Mouse (Mus musculus) erythroblast, embryonic 14.5 days (primary cell): ENCODE measurements around the gene Pif1. TPM values are rescaled to one million over a fixed set of nuclear protein-coding genes. Genes with fewer than 3 reads are reported as not detected.

Experiments used
- H3K27me3 ChIP-seq: 2 replicates; pipeline ENCODE4 v1.6.1; 2012; ENCODE audit warnings: inconsistent platforms; ENCODE audit not compliant: control insufficient read depth
- H3K36me3 ChIP-seq: 2 replicates; pipeline ENCODE4 v1.6.1; 2012; ENCODE audit warnings: mild to moderate bottlenecking, inconsistent platforms; ENCODE audit not compliant: control insufficient read depth
- H3K4me1 ChIP-seq: 2 replicates; pipeline ENCODE4 v1.6.1; 2012; ENCODE audit warnings: inconsistent platforms; ENCODE audit not compliant: control insufficient read depth
- H3K4me3 ChIP-seq: replicated peaks from 2 replicates; pipeline ENCODE3; 2012; ENCODE audit warnings: moderate library complexity, mild to moderate bottlenecking, inconsistent platforms
- H3K9me3 ChIP-seq: 2 replicates; pipeline ENCODE4 v1.6.1; 2012; ENCODE audit warnings: low read length, inconsistent platforms, mixed read lengths; ENCODE audit not compliant: control insufficient read depth
- GATA1 ChIP-seq: IDR thresholded peaks from 2 replicates; pipeline ENCODE4 v1.6.1; 2012; ENCODE audit warnings: low read length, inconsistent platforms, mixed read lengths
- TAL1 ChIP-seq: IDR thresholded peaks from 3 replicates; pipeline ENCODE4 v1.6.1; 2012; ENCODE audit warnings: low read length, inconsistent platforms, mixed read lengths
- polyA plus RNA-seq: library from polyadenylated mRNA; stranded (reverse); fragments of >175 nt; gene quantifications from 2 replicates; pipeline ENCODE4 v1.2.3, GENCODE M21; 2012

Pif1 gene
- polyA plus RNA-seq, 1 experiment = 4.9 TPM

DNA sequence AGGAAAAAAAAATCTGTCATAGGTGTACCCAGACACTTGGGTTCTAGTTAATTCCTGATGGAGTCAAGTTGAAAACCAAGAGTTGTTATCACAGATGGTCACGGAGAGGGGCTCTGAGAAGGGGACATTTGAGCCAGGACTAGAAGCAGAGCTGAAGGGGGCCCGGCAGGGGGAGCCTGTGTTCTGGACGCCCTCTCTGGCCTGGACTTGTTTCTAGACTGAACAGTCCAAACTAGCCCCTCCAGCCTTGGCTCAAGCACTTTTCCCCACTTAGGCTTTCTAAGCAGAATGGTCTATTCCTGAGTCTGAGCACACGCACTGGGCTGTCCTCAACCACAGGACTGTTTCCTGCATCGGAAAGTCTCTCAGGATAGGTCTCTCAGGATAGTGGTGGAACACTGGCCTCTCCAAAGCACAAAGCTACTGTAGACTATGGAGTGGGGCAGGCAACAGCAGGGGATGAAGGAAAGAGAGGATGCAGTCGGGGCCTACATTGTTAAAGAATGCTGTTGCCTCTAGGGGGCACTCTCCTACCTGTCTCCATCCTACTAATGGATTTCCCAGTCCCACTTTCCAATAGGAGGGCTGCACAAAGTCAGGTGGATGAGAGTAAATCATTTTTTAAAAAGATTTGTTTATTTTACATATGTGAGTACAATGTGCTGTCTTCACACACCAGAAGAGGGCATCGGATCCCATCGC is 16.6 kb downstream of the Pif1 start:
- H3K9me3 ChIP-seq = no peaks in the 10 kb centered on the region
- TF ChIP-seq TAL1 (no peak), GATA1 (no peak)
- H3K36me3 ChIP-seq = no peaks in the 10 kb centered on the region
- H3K4me1 ChIP-seq = peaks cover 4% of the 10 kb centered on the region
- no peaks in the 10 kb centered on the region; the same call in 1 of the 2 replicates for H3K27me3 ChIP-seq
- no peak overlapping the region for H3K4me3 ChIP-seq

DNA sequence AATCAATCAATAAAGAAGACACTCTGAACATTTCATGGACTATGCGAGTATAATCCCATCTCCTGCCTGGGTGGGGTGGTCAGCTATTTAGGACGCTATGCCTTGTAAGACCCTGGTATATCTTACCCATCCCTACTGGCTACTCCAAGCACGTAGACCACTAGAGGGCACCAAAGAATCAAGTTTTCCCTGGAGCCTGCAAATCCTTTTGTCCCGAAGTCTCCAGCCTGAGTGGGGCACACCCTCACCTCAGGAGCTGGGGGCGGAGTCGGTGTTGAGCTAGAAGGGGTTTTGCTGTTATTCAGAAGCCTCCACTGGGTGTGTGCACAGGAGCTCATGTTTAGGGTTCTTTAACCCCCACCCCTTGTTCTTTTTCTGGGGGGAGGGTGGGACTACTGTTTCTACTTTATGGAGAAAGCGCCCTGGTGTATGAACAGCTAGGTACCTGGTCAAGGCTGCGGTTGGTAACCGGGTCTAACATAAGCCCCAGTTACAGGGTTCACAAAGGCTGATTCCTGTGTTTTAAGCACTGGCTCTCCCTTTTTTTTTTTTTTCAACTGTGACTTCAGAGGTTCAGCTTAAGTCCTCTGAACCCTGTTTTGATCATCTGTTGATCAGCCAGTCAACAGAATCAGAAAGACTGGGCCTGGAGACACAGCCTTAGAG is 18.6 kb downstream of the Pif1 start:
- no peaks in the 10 kb centered on the region; the same call in 1 of the 2 replicates for H3K27me3 ChIP-seq
- H3K4me3 ChIP-seq = no peak overlapping the region
- H3K9me3 ChIP-seq = no peaks in the 10 kb centered on the region
- H3K36me3 ChIP-seq = no peaks in the 10 kb centered on the region
- TF ChIP-seq TAL1 (no peak), GATA1 (no peak)
- H3K4me1 ChIP-seq = peaks cover 2% of the 10 kb centered on the region; the same call in 1 of the 2 replicates

DNA sequence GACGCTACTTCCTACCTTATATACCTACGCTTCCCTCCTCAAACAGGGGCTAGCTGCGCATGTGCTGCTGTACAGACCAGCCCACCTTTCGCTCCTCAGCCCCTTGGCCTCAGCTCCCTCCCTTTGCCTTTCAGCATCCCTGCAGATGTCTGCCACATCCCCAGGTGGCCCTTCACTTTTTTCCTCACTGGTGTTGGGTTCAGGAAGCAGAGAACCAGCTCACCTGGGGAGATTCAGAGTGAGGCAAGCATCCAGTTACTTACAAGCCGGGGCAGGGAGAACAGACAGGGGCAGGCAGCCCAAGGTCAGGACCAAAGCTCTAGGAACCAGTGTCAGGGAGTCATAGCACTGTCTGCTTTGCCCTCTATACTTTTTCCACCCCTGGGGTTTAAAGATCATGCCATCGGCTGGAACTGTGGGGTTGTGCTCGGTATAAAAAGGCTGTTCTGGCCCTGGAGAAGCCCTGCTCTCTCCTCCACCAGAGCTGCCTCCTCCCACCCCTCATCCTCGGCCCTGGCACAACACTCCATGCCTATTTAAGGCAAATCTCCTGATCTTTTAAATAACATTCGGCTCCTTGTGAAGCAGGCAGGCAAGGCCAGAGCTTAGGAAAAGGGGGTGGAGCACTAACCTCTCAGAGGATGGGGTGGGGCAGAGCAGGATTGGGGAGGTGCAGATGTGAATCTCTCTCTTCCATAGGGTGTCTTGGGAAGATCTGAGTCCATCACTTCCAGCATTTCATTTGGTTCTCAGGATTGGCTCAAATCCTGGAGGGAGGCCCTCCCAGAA is 19.6 kb downstream of the Pif1 start:
- Histone ChIP-seq H3K9me3 (no peaks in the 10 kb centered on the region), H3K4me3 (no peak overlapping the region), H3K27me3 (no peaks in the 10 kb centered on the region; the same call in 1 of the 2 replicates)

DNA sequence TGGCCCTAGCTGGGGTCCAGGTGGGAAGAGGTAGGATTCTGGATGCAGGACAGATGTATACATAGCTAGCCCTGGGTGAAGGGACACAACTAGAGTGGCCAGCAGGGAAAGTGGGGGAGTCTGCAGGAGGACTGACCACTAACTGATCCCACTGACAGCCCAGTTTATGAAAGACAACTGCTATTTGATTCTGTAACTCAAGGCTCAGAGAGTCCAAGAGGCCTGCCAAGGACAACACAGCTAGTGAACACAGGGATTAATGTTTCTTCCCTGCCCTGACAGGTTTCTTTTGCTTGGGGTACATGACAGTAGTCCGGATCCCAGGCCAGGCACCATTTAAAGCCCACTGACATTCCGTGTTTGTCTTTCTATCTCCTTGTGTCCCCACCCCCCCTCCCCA is 20.2 kb downstream of the Pif1 start:
- H3K9me3 ChIP-seq = no peaks in the 10 kb centered on the region
- H3K4me1 ChIP-seq = peaks cover 2% of the 10 kb centered on the region; the same call in 1 of the 2 replicates
- H3K36me3 ChIP-seq = no peaks in the 10 kb centered on the region
- H3K27me3 ChIP-seq = no peaks in the 10 kb centered on the region; the same call in 1 of the 2 replicates
- no peak overlapping the region for H3K4me3 ChIP-seq
- no peak for TF ChIP-seq TAL1
- TF ChIP-seq GATA1 = no peak

More for the DNA sequence above, 19.6 kb downstream of the Pif1 start:
- Histone ChIP-seq H3K4me1 (peaks cover 2% of the 10 kb centered on the region; the same call in 1 of the 2 replicates), H3K36me3 (no peaks in the 10 kb centered on the region)
- TF ChIP-seq TAL1 = no peak
- TF ChIP-seq GATA1 = no peak

- no peaks in the 10 kb centered on the region for H3K27me3 ChIP-seq
- no peaks in the 10 kb centered on the region for H3K36me3 ChIP-seq
- TF ChIP-seq TAL1 (no peak), GATA1 (no peak)
- no peaks in the 10 kb centered on the region for H3K9me3 ChIP-seq
- H3K4me3 ChIP-seq = no peak overlapping the region
- no peaks in the 10 kb centered on the region for H3K4me1 ChIP-seq
Measured at GRCm38 (mm10) chr9:65611969-65612486, 25.1 kb downstream of the Pif1 start.

DNA sequence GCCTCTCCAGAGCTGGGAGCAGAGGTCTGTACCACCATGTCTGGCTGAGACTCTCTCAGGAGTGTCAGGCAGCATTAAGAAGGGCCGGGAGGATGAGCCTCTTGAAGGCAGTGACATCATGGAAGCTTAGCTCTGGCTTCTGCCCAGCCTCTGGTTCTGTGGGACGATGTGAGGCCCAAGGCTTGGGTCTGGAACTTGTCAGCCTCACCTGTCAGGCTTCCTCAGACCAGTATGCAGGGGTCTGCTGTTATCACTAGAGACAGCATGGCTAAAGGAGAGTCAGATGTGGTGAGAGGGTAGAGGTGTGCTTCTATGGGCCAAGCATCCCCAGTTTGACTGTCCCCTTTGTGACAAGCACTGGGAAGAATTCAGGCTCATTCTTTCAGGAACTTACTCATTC is 26.1 kb downstream of the Pif1 start:
- no peak for TF ChIP-seq TAL1
- TF ChIP-seq GATA1 = no peak
- no peaks in the 10 kb centered on the region for H3K36me3 ChIP-seq
- H3K9me3 ChIP-seq = no peaks in the 10 kb centered on the region
- no peak overlapping the region for H3K4me3 ChIP-seq
- no peaks in the 10 kb centered on the region for H3K27me3 ChIP-seq
- no peaks in the 10 kb centered on the region for H3K4me1 ChIP-seq

- Histone ChIP-seq H3K9me3 (no peaks in the 10 kb centered on the region), H3K4me1 (no peaks in the 10 kb centered on the region), H3K4me3 (no peak overlapping the region), H3K27me3 (peaks cover 2% of the 10 kb centered on the region; the same call in 1 of the 2 replicates), H3K36me3 (no peaks in the 10 kb centered on the region)
- TF ChIP-seq TAL1 = no peak
- no peak for TF ChIP-seq GATA1
Measured at GRCm38 (mm10) chr9:65619311-65619710, 32.4 kb downstream of the Pif1 start.

- Histone ChIP-seq H3K9me3 (no peaks in the 10 kb centered on the region), H3K4me3 (no peak overlapping the region), H3K27me3 (peaks cover 10% of the 10 kb centered on the region), H3K4me1 (no peaks in the 10 kb centered on the region), H3K36me3 (no peaks in the 10 kb centered on the region)
- TF ChIP-seq GATA1 (no peak), TAL1 (no peak)
Measured at GRCm38 (mm10) chr9:65621196-65621595, 34.2 kb downstream of the Pif1 start.

DNA sequence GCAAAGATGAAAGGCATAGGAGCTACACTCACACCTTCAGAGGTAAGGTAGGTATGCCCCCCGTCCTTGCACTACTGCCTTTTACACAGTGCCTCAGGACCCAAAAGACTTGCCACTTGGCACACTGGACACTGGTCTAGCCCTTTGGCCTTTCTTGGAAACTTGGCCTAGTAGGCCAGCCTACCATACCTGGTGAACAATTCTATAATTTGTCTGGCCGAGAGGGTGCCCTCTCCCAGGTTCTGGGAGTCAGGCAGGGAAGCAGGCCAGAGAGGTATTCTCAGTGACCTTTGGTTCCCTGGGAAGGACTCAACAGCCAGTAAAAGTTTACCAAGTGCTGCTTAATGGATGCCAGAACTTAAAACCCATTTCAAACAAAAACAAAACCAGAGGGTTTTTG is 34.7 kb downstream of the Pif1 start:
- H3K4me3 ChIP-seq = no peak overlapping the region
- no peaks in the 10 kb centered on the region for H3K9me3 ChIP-seq
- no peak for TF ChIP-seq TAL1
- TF ChIP-seq GATA1 = no peak
- peaks cover 14% of the 10 kb centered on the region for H3K27me3 ChIP-seq
- no peaks in the 10 kb centered on the region for H3K36me3 ChIP-seq
- H3K4me1 ChIP-seq = no peaks in the 10 kb centered on the region
